Mouse (Mus musculus): ENCODE measurements at regions not wholly inside any gene's neighbourhood (a gene's known extent, or its start where the extent isn't known, plus 50 kb on each side); places are given as distances from the start of the nearest gene placed in this dataset.
"Not testable (repeated sequence)": the region's sequence is repeated elsewhere in the genome, so short reads cannot be mapped to it uniquely, and the experiment has no call there.

DNA sequence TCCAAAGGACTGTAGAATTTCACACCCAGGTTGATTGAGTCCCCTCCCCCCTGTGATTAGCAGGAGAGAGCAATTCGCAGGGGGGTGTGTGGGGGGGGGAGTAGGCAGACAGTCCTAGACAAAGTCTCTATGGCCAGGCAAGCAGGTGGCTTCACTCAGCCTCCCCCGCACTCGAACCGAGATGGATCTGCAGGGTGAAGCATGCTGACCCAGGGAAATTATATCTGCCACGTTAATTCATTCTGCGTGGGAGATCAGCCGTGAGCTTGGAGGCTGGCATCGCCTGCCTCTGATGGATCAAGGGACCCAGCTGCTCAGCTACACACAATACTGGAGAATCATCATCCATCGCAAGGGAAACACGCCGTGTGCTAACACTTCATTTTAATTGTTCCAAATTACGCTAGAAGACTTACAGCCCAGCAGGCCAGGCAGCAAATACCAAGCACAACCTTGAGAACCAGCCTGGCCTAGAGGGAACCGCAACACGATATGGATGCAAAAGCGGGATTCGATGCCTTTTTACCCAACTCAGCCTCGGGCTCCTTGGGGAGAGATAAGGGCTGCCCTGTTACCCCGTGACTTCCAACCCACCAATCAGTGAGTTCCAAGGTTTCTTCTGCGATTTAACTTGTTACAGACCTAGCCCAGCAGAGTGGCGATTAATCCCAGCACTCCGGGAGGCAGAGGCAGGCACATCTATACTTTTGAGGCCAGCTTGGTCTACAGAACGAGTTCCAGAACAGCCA is 137.7 kb upstream of the Top1 start:
- DNase-seq (ENCODE audit: low spot score in 2 of 2): no peak

DNA sequence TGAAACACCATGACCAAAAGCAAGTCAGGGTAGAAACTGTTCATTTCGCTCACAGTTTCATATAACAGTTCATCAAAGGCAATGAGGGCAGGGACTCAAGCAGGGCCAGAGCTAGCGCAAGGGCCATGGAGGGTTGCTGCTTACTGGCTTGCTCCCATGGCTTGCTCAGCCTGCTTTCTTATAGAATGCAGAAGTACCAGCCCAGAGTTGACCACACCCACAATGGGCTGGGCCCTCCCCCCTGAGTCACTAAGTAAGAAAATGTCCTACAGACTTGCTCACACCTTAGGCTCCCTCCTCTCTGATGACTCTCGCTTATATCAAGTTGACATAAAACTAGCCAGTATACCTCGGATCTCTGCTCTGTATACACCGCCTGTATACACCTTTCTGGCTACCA is 135.5 kb upstream of the Top1 start:
- no peak for DNase-seq (ENCODE audit: low spot score in 2 of 2)

DNA sequence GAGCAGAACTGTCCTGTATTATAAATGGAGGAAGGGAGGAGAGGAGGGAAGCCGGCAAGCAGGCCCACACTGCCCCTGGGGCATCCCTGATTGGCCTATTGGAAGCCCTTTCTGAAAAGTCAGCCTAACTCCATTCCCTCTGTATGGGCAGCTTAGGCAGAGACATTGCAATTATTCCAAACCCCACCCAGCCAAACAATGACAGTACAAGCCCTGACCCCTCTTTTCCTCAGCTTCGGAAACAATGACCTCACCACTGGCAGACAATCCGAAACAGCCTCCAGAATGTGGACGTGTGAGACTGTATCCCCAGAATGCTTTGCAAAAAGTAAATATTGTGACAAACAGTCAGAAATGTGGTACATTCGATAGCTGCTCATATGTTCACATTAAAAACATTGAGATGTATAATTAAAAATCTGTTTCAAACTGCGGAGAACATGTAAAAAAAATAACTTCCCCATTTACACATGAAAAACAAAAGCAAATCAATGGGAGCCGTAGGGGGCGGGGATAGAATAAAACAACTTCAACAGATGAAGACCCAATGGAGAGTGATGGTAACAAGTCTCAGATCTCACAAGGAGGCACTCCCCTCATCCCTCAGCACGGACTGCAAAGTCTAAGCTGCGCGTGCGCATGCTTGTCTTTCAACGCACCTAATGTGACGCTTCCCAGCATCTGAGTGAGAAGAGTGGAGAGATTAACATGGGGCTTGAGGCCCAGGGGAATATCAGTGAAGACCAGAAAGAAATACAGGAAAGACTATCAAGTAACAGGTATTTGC is 134.9 kb upstream of the Top1 start:
- no peak for DNase-seq (ENCODE audit: low spot score in 2 of 2)

DNA sequence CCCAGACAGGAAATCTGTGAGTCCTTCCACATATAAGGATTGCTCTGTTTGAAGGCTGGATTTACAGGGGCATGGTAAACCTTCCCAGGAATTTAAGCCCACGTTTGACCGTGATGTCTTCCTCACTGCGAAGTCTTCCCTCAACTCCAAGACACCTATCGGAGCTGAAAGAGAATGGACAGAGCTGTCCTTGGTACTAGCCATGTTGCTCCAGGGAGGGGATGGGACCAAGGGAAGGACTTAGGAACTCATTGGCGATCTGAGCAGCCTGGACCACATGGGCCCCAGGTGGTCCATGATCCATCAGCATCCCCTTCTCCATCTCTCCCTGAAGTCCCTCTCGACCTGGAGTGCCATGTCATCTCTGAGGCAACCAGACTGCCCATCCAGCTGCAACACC is 130.1 kb upstream of the Top1 start:
- no peak for DNase-seq (ENCODE audit: low spot score in 2 of 2)

DNA sequence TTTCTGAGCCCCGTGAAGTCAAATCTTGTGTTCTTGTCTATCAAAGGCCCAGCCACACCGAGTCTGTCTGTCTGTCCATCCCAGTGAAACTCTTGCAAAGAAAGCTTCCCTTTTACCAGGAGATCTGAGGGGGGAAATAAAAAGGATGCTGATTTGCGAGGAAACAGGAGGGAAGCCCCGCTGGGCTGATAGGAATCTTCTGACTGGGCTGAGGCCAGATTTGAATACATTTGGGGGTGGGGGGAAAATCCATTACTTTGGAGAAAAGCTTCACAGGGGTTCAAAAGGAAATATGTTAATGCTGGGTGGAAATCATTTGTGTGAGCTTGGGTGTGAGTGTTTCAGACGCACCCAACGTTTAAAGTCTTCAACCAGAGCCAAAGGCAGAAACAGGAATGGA is 129.2 kb upstream of the Top1 start:
- DNase-seq (ENCODE audit: low spot score in 2 of 2): no peak

DNA sequence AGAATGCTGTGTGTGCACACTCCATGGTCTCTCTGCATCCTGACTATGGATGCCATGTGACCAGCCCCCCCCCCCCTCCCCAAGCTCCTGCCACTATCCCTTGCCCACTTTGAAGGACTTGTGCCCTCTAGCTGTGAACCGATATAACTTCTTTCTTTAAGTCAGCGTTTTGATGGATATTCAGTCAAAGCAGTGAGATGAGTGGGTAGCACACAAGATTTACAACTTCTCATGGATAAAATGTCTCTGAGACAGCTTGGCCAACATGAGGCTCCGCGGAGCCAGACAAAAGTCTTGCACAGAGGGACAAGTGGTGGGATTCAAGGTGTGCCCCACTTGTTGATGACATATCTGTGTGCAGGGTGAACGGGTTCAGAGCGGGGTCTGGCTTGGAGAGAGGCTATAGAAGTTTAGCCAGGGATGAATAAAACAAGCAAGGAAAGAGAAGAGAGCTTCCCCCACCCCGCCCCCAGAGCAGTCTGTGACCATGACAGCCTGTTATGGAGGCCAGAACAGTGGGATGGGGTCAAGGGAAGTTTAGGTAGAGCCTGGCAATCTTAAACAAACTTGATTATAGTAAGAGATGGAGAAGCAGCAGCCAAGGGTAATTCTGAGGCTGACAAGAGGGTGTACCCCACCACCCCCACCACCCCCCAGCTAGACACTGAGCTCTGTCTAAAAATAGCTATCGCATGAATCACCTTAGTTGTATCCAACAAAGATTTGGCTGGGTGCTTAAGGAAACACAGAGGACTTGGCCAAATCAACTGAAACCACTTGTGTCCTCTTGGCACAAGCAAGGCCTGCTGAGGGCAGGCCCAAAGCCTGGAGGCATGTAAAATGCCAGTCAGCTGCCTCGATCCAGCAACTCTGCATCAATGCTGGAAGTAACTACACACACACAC is 120.1 kb upstream of the Top1 start:
- DNase-seq (ENCODE audit: low spot score in 2 of 2): no peak

DNA sequence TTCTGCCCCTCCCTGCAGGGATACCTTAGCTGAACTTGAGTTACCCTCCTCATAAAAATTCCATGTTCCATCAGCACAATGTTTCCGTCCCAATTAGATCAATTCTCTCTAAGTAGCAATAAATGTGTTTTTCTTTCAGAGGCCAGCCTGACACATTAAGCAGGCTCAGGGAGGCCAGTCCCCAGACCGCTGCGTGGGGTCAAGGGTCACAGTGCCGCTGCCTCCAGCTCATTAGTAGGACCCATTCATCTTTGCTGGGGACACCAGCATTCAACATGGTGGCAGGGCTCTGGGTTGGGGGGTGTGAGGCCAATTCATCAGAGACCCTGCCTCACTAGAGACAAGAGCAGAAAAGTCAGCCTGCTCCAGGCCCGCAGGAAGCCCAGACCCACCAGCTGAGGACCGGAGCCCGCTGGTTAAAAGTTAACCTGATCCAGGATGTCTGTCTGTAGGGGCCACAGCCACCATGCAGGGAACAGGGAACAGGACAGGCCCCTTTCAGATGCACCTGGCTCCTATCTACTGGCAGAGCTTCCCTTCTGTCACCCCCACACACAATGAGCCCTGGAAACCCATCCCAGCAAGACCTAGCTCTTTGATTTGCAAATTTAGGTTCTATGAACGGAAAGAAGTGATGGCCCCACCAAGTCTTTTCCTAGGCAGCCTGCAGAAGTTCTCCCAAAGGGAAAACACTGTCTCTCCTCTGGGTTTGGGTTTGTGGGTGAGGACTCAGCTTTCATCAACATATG is 119.1 kb upstream of the Top1 start:
- DNase-seq (ENCODE audit: low spot score in 2 of 2): no peak

DNA sequence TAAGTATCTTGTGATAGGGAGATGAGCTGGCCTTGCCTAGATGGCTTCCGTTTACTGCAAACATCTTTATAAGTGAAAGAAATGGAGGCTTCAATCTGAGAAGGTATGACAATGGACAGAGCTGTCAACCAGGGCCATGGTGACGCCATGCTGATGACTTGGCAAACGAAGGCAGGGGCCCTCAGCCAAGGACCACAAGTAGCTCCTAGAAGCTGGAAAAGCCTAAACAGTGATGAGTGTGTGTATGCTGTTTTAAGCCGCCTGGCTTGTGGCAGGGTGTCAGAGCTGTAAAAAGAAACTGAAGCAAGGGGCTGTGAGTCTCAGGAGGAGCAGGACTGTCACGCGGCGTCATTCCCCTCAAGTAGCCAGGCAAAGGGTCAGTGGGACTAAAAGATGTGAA is 116.4 kb upstream of the Top1 start:
- no peak for DNase-seq (ENCODE audit: low spot score in 2 of 2)

DNA sequence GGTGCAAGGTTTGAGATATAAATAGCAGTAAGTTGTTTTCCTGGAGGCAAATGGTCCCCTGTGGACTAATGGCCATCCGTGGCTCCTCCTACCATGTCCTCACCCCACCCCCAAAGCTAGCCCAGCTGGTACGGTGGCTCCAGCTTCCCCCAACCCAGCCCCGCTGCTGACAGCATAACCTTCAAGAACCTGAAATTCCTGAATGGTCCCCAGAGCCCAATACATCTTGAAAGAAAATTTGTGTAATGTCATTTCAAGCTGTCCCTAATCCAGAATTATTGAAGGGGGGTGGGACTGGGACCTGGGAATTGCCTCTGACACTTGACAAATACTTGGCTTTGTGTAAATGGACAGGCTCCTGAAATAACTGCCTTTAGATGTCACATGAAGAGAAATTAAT is 115.3 kb upstream of the Top1 start:
- no peak for DNase-seq (ENCODE audit: low spot score in 2 of 2)

DNA sequence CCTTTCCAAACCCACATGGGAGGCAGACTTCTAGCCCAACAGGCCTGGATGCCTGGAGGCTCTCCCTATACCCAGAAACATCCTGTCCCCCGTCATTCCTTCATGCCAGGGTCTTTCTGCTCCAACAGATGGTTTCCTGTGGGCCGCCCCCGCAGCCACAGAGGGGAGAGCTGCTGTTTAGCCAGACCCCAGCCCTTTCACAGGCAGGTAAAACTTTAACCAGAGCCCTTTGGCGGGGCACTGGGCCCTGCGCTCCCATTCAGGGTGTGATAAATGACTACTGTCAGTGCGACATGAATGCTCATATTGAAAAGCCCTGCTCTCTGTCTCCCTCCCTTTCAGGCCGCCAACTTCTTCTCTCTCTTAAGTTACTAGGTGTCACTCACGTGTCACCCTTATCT is 108.4 kb upstream of the Top1 start:
- DNase-seq (ENCODE audit: low spot score in 2 of 2): no peak

DNA sequence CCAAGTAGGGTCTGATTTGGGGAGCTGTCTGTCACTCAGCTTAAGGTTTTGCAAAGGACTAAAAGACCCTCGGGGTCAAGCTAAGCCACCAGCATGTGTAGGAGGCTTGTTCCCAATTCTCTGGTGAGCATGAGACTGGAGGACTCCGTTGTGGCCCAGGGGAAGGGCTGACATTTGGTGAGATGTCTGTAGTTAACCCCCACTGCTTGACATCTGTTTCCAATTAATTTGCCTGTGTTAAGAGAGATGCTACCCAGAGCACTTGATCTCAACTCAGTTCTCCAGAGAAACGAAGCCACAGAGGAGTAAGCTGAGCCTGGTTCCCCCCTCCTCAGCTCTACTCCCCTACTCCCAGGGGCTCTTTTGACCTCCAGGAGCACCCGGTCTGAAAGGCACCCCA is 100.2 kb upstream of the Top1 start:
- DNase-seq (ENCODE audit: low spot score in 2 of 2): no peak

DNA sequence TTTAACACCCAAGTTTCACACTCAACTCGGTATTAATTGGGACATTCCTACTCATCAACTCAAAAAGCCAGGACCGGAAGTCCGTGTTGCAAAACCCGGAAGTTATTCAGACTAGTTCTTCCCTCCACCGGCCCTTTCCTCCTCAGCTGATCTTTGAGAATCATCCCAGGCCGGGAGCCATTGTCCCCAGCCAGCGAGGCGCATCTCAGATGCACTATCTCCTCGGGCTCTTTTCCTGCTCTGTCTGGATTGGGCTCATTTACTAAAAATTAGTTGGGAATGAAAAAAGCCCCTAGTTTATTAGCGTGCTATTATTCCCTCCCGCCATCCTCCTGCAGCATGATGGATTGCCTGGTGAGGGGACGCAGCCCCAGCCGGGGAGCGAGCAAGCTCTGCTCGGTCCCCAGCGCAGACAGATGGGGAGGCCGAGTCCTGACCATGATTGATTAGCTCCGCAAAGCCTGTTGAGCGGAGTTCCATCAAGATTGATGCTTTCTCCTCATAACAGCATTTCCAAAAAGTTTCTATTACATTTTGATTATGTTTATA is 93.5 kb upstream of the Top1 start:
- no peak for DNase-seq (ENCODE audit: low spot score in 2 of 2)

DNA sequence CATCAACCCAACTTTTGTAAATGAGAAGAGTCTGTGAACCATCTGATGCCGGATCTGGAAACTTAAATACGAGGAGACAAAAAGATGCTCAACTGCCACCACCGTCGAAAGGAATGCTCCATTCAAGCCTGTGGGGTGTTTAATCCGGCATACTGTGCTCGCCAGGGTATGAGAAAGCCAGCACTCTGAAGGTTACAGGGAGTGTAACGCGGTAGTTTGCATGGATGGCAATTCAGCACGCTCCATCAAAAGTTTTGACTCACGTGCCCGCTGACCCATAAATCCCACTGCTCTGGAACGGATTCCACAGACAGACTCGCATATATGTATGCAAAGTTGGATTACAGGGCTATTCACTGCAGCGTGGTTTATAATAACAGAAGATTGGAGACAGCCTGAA is 84.0 kb upstream of the Top1 start:
- no peak for DNase-seq (ENCODE audit: low spot score in 2 of 2)

DNA sequence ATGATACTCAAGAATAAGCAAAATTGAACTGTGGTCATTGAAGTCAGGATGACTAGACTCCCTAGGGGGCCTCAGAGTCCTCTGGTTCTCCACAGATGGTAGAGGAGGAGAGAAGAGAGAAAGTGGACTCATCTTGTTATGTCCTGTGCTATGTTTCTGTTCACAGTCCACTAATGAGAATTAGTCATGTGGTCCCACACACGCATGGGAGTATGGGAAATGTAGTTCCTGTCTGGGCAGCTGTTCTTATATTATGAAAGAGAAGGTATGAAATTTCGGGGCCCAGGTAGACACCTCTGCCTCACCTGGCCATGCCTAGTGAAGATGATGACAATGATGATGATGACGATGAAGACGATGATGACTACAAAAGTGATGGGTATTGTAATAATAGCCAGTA is 77.9 kb upstream of the Top1 start:
- no peak for DNase-seq (ENCODE audit: low spot score in 2 of 2)

DNA sequence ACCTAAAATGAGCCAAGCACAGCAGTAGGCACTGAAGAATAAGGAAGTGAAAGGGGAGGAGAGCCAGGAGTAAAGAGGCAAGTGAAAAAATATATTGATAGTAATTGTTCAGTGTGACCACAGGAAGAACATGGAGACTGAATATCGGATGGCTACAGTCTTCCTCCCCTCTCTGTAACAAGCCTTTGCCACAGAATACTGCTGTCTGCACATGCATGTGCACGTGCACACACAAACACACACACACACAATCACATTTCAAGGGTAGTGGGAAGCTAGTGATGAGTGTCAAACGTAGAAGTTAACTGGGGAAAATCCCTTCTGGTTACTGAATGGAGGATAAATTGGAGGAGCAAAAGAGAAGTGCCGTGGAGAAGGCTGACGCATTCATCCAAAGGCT is 76.2 kb upstream of the Top1 start:
- DNase-seq (ENCODE audit: low spot score in 2 of 2): no peak

DNA sequence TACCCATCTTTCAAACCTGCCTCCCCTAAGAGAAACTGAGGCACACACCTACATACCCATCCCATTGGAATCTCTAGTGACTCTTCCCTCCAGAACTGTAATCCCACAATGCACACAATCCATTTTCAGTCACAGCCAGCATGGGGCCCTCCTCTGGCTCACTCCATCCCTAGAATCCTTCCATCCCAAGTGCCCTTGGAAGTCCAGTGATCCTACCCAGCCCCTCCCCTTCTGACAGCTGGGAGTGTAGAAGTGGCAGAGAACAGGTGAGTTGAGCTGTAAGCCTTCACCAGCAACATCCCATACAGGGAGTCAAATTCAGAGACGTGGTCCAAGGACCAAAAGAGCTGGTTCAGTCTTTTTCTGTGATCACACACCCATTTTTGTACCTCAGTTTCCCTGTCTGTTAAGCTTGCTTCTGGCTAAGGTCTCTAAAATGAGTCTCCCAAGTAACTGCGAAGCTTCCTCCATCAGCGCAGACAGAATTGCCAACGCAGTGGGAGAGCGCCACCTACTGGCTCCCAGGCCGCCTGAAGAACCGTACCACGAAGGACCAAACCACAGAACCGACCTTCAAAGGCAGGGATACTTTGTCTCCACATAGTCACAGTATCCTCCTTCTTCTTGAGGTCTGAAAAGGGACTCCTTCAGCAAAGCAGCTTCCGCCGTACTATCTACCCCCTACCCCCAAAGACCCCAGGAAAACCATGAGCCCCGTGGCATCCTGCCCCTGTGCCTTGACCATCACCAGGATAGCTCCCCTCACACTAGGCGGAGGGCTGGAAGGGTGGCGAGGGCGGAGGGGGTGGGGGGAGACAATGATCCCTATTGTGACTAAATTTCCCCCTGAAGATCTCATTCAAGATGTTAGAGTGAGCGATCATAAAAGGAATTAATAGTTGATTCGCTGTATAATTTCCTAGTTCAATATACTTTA is 67.0 kb upstream of the Top1 start:
- DNase-seq (ENCODE audit: low spot score in 2 of 2): peak; percentile 62 to 89

DNA sequence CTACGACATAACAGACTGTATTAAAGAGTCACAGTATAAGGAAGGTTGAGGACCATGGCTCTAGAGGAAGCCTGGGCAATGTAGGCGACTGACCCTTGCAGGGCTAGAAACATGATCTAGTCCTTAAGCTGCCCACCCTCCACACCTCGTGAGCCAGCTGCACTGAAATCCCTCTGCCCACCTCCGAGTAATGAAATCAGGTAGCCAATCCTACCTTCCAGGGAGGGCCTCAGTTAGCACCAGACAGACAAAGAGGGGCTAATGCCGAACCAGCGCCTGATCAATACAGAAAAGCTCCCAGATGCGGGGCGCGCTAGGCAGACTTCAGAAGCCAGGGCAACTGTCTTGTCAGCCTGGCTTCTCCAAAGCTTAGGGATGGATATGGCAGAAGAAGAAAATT is 65.4 kb upstream of the Top1 start:
- no peak for DNase-seq (ENCODE audit: low spot score in 2 of 2)

DNA sequence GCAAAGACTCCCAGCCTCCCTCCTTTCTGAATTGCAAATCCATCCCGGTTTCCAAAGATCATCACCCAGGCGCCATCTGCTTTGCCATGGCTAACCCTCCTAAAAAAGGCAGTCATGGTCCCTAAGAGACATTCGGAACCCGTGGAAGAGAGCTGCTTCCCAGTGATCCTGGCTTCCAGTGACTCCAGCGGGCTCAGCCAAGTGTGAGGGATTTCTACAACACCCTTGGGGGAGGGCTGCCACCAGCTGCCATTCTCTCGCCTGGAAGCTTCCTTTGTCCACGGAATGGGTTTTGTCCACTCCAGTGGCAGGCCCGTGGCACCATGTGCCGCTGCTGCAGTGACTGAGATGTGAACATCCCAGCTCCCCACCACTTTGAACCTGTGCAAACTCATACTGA is 64.7 kb upstream of the Top1 start:
- DNase-seq (ENCODE audit: low spot score in 2 of 2): no peak

DNA sequence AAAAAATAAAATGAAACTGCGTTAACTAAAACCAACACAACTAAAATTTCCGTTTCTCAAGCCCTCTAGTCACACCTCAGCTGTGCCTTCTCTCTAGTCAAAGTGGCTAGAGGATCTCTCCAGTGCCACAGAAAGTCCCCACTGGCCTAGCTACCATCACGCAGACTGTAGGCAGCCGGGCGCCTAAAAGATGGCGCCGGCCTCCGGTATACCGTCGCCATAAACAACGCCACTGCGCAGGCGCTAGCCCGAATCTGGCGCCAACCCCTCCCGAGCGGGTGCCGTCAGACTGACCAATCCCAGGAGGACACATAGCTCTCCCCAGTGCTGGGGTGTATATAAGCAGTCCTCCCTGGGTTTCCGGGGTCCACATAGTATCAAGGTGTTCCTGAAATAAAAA is 62.7 kb upstream of the Top1 start:
- DNase-seq (ENCODE audit: low spot score in 2 of 2): not testable (repeated sequence)

DNA sequence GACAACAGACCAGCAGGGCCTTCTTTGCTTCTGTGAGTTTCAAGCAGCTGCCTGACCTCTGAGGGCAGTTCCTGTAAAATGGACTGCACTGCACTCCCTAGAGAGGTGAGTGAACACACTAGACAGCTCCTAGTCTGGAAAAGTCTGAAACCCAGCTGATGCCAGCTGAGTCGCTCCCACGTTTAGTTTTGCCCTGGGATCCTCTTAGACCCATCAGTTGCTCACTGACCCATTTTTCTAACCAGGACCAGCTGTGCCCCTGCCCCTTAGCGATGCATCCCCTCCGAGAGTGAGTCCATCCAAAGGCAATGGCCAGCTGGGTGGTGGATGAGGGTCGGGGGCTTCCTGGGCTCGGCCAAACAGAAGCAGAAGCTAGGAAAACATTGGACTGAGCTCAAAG is 62.2 kb upstream of the Top1 start:
- no peak for DNase-seq (ENCODE audit: low spot score in 2 of 2)
